Comparison of ENCODE assay signal across 8 mouse cellular contexts in the genomic region with DNA sequence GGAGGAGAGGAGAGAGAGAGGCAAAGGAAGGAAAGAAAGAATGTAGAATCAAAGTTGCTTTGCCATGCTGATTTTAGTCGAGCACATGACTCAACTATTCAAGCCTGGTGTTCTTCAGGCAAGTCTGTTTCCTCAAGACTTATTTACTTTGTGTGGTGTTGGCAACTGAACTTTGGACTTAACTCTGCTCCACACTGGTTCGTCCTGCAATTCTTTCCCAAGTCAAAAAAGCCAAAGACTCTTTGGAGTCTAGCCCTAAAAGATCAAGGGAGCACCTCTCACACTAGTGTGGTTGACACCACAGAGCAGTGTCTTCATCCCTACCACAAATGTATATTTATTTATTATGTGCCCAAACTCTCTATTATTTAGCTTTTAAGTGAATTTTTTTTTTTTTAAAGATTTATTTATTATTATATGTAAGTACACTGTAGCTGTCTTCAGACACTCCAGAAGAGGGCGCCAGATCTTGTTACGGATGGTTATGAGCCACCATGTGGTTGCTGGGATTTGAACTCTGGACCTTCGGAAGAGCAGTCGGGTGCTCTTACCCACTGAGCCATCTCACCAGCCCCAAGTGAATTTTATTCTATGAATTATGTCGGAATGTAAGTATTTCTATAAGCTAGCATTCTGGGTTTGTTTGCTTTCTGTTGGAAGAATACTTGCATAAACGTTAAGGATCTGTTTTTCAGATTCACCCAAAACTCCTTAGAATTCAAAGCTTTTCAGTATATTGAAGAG. TPM values are rescaled to one million over a fixed set of nuclear protein-coding genes. Genes with fewer than 3 reads are reported as not detected.
DNase-seq lines count a peak whose midpoint lies in the region; ATAC-seq and TF ChIP-seq lines count a peak whose summit lies in the region.

No protein-coding gene starts in this region.

- 64% methylated on average over 8 of the region's 8 CpGs for WGBS in hindbrain, embryonic 12.5 days
- 42% methylated on average over 8 of the region's 8 CpGs for WGBS in liver, embryonic 15.5 days (ENCODE audit: insufficient replicate concordance)

- TF ChIP-seq EP300 in ES-Bruce4 (IDR thresholded peaks at IDR 0.05; ENCODE audit: insufficient read depth, low read depth, low read length) = no peak

- no peak for ATAC-seq in erythroblast, adult 5-6 weeks (replicated peaks; ENCODE audit: low FRiP score, poor library complexity, severe bottlenecking)
- ATAC-seq in hindbrain, embryonic 12.5 days (ENCODE audit: low FRiP score) = no peak
- no peak for ATAC-seq in liver, embryonic 15.5 days (ENCODE audit: insufficient read depth)

- no peak for DNase-seq in layer of hippocampus, postnatal 25 days (ENCODE audit: extremely low spot score in 1 of 2, low spot score in 1 of 2)
- no peak for DNase-seq in layer of hippocampus, postnatal 36 days
- no peak for DNase-seq in thymus, adult 18-20 months

- no peaks in the 10 kb centered on the region for H3K27me3 ChIP-seq in erythroblast, embryonic 14.5 days (ENCODE audit: control insufficient read depth)
- H3K27me3 ChIP-seq in ES-Bruce4 (ENCODE audit: control insufficient read depth, insufficient read depth, low read length, poor library complexity, severe bottlenecking) = no peaks in the 10 kb centered on the region
- H3K27me3 ChIP-seq in hindbrain, embryonic 12.5 days = no peaks in the 10 kb centered on the region
- no peaks in the 10 kb centered on the region for H3K27me3 ChIP-seq in liver, embryonic 15.5 days

- no peak for TF ChIP-seq CTCF in ES-Bruce4 (IDR thresholded peaks at IDR 0.05; ENCODE audit: low read depth, low read length)

- peaks cover 25% of the 10 kb centered on the region for H3K36me3 ChIP-seq in erythroblast, embryonic 14.5 days (ENCODE audit: control insufficient read depth)
- peaks cover 22% of the 10 kb centered on the region for H3K36me3 ChIP-seq in ES-Bruce4 (ENCODE audit: control insufficient read depth, insufficient read depth, low read length, poor library complexity, severe bottlenecking)
- H3K36me3 ChIP-seq in hindbrain, embryonic 12.5 days = peaks cover 10% of the 10 kb centered on the region
- H3K36me3 ChIP-seq in liver, embryonic 15.5 days (replicated peaks) = peaks cover 14% of the 10 kb centered on the region

- H3K27ac ChIP-seq in ES-Bruce4 (ENCODE audit: insufficient read depth, low read length) = peak overlapping the region; percentile 68; the same call in 1 of the 2 replicates
- peak overlapping the region; percentile 97 for H3K27ac ChIP-seq in hindbrain, embryonic 12.5 days
- H3K27ac ChIP-seq in liver, embryonic 15.5 days (replicated peaks) = peak overlapping the region; percentile 85

- no peak for TF ChIP-seq POLR2A in ES-Bruce4 (IDR thresholded peaks at IDR 0.05; ENCODE audit: insufficient read depth, low read length)

- peak overlapping the region; percentile 94 for H3K9ac ChIP-seq in ES-Bruce4 (ENCODE audit: low read depth, poor library complexity, severe bottlenecking)
- H3K9ac ChIP-seq in hindbrain, embryonic 12.5 days = no peak overlapping the region
- peak overlapping the region; percentile 44; the same call in 1 of the 2 replicates for H3K9ac ChIP-seq in liver, embryonic 15.5 days

- peak overlapping the region; percentile 77 for H3K4me2 ChIP-seq in hindbrain, embryonic 12.5 days (replicated peaks)
- H3K4me2 ChIP-seq in liver, embryonic 15.5 days = peak overlapping the region; percentile 84

- H3K4me1 ChIP-seq in erythroblast, embryonic 14.5 days (ENCODE audit: control insufficient read depth) = peaks cover 28% of the 10 kb centered on the region
- no peaks in the 10 kb centered on the region for H3K4me1 ChIP-seq in ES-Bruce4 (ENCODE audit: control insufficient read depth, insufficient read depth, low read length)
- peaks cover 21% of the 10 kb centered on the region for H3K4me1 ChIP-seq in hindbrain, embryonic 12.5 days
- H3K4me1 ChIP-seq in liver, embryonic 15.5 days (replicated peaks) = peaks cover 28% of the 10 kb centered on the region

- no peaks in the 10 kb centered on the region for H3K9me3 ChIP-seq in erythroblast, embryonic 14.5 days (ENCODE audit: control insufficient read depth, low read length)
- H3K9me3 ChIP-seq in ES-Bruce4 (replicated peaks; ENCODE audit: control insufficient read depth, insufficient read depth, low read length, poor library complexity, severe bottlenecking) = no peaks in the 10 kb centered on the region
- no peaks in the 10 kb centered on the region for H3K9me3 ChIP-seq in hindbrain, embryonic 12.5 days (replicated peaks)
- no peaks in the 10 kb centered on the region for H3K9me3 ChIP-seq in liver, embryonic 15.5 days (replicated peaks)

- H3K4me3 ChIP-seq in erythroblast, embryonic 14.5 days (replicated peaks) = peak overlapping the region; percentile 87
- no peak overlapping the region; the same call in 1 of the 2 replicates for H3K4me3 ChIP-seq in ES-Bruce4 (ENCODE audit: low read depth, low read length)
- H3K4me3 ChIP-seq in hindbrain, embryonic 12.5 days = peak overlapping the region; percentile 97
- H3K4me3 ChIP-seq in liver, embryonic 15.5 days (replicated peaks) = peak overlapping the region; percentile 76

RNA-seq across cellular contexts. Expression of gene Khdc4, which starts 1.2 kb away (rescaled TPM):
- 0.32 and 0.37 TPM in 2 replicates for polyA plus RNA-seq in erythroblast, embryonic 14.5 days (2012)
- total RNA-seq in erythroblast, adult 5-6 weeks (2015; ENCODE audit: low replicate concordance) = 25.0 and 29.5 TPM in 2 replicates
- 19.9 and 23.4 TPM in 2 replicates for total RNA-seq in erythroblast, adult 5-6 weeks (2017; ENCODE audit: low replicate concordance)
- 72.7 and 78.1 TPM in 2 replicates for polyA plus RNA-seq in ES-Bruce4 (2011; ENCODE audit: insufficient read depth, insufficient read length, low read depth, missing spikeins)
- polyA plus RNA-seq in hindbrain, embryonic 12.5 days (2016; fragmentation: Nextera tagmentation; extraction: Ambion mirVana) = 117 and 119 TPM in 2 replicates
- polyA plus RNA-seq in liver, embryonic 15.5 days (2015; fragmentation: Nextera tagmentation; extraction: Ambion mirVana) = 23.9 and 26.6 TPM in 2 replicates
- 10 to 100 TPM; 46.3 to 53.9 TPM for total RNA-seq in layer of hippocampus, postnatal 25 days (2021)
- total RNA-seq in layer of hippocampus, postnatal 36 days (2021) = 10 to 100 TPM; 49.1 to 61.1 TPM

RNA-seq across cellular contexts. Expression of gene Rxfp4, which starts 31.5 kb away (rescaled TPM):
- polyA plus RNA-seq in erythroblast, embryonic 14.5 days (2012) = not detected in 2 replicates
- not detected in 2 replicates for total RNA-seq in erythroblast, adult 5-6 weeks (2015; ENCODE audit: low replicate concordance)
- total RNA-seq in erythroblast, adult 5-6 weeks (2017; ENCODE audit: low replicate concordance) = not detected in 2 replicates
- polyA plus RNA-seq in ES-Bruce4 (2011; ENCODE audit: insufficient read depth, insufficient read length, low read depth, missing spikeins) = not detected in 2 replicates
- polyA plus RNA-seq in hindbrain, embryonic 12.5 days (2016; fragmentation: Nextera tagmentation; extraction: Ambion mirVana) = not detected in 2 replicates
- not detected in 2 replicates for polyA plus RNA-seq in liver, embryonic 15.5 days (2015; fragmentation: Nextera tagmentation; extraction: Ambion mirVana)
- total RNA-seq in layer of hippocampus, postnatal 25 days (2021) = not detected
- total RNA-seq in layer of hippocampus, postnatal 36 days (2021) = not detected

RNA-seq across cellular contexts. Expression of gene Rit1, which starts 32.2 kb away (rescaled TPM):
- 3.6 and 4.6 TPM in 2 replicates for polyA plus RNA-seq in erythroblast, embryonic 14.5 days (2012)
- total RNA-seq in erythroblast, adult 5-6 weeks (2015; ENCODE audit: low replicate concordance) = 99.9 and 111 TPM in 2 replicates
- 90.6 and 102 TPM in 2 replicates for total RNA-seq in erythroblast, adult 5-6 weeks (2017; ENCODE audit: low replicate concordance)
- 10.1 and 10.4 TPM in 2 replicates for polyA plus RNA-seq in ES-Bruce4 (2011; ENCODE audit: insufficient read depth, insufficient read length, low read depth, missing spikeins)
- polyA plus RNA-seq in hindbrain, embryonic 12.5 days (2016; fragmentation: Nextera tagmentation; extraction: Ambion mirVana) = 43.6 and 47.1 TPM in 2 replicates
- 32.3 and 34.8 TPM in 2 replicates for polyA plus RNA-seq in liver, embryonic 15.5 days (2015; fragmentation: Nextera tagmentation; extraction: Ambion mirVana)
- 10 to 100 TPM; 45.3 to 46.9 TPM for total RNA-seq in layer of hippocampus, postnatal 25 days (2021)
- 10 to 100 TPM; 44.4 to 50.3 TPM for total RNA-seq in layer of hippocampus, postnatal 36 days (2021)

Comparison
In these comparisons a context has a peak if more than half of its experiments do, and no peak if none do; other contexts are left out.
1. RNA of gene Khdc4, which starts 1.2 kb away (polyA plus RNA-seq): 117 to 119 TPM in hindbrain, embryonic 12.5 days, 72.7 to 78.1 TPM in ES-Bruce4 and 23.9 to 26.6 TPM in liver, embryonic 15.5 days; 0.32 to 0.37 TPM in erythroblast, embryonic 14.5 days; every median in the first group is over 10 times any median in the second.
2. Peak in every context shown above with its lines, with median percentiles within 50 percentile points of each other: H3K27ac ChIP-seq.